Mouse (Mus musculus) midbrain, embryonic 15.5 days (tissue): ENCODE measurements at regions not wholly inside any gene's neighbourhood (a gene's known extent, or its start where the extent isn't known, plus 50 kb on each side); places are given as distances from the start of the nearest gene placed in this dataset.

ENCODE experiments used
- ATAC-seq: fragments of 200-750 bp; cut with Nextera tagmentation; replicated peaks from 2 replicates; pipeline ENCODE4 v1.8.0; 2017; ENCODE audit warnings: moderate TSS enrichment
- H3K27ac ChIP-seq: fragments of 300-500 bp; sonication (generic); 2 replicates; pipeline ENCODE4 v1.5.1; 2015; ENCODE audit warnings: mild to moderate bottlenecking, inconsistent platforms
- H3K27me3 ChIP-seq: fragments of 300-500 bp; sonication (generic); replicated peaks from 2 replicates; pipeline ENCODE4 v1.6.1; 2015; ENCODE audit warnings: inconsistent platforms
- H3K36me3 ChIP-seq: fragments of 300-500 bp; sonication (generic); replicated peaks from 2 replicates; pipeline ENCODE4 v1.6.1; 2015; ENCODE audit warnings: inconsistent platforms
- H3K4me1 ChIP-seq: fragments of 300-500 bp; sonication (generic); 2 replicates; pipeline ENCODE4 v1.6.1; 2015; ENCODE audit warnings: inconsistent platforms
- H3K4me2 ChIP-seq: fragments of 300-500 bp; sonication (generic); 2 replicates; pipeline ENCODE4 v1.6.1; 2015; ENCODE audit warnings: inconsistent platforms, mild to moderate bottlenecking, moderate library complexity
- H3K4me3 ChIP-seq: fragments of 300-500 bp; sonication (generic); 2 replicates; pipeline ENCODE4 v1.5.1; 2015; ENCODE audit warnings: mild to moderate bottlenecking, inconsistent platforms
- H3K9ac ChIP-seq: fragments of 300-500 bp; sonication (generic); 2 replicates; pipeline ENCODE4 v1.6.1; 2015; ENCODE audit warnings: mild to moderate bottlenecking, inconsistent platforms
- H3K9me3 ChIP-seq: fragments of 300-500 bp; sonication (generic); 2 replicates; pipeline ENCODE4 v1.6.1; 2016; ENCODE audit warnings: inconsistent platforms
- WGBS: fragments of 180-500 bp; shearing (Covaris S2); methylation state at CpG from one replicate; pipeline ENCODE4 v1.1.7; 2015; ENCODE audit warnings: mixed read lengths; 5-methylcytosine and 5-hydroxymethylcytosine counted together

DNA sequence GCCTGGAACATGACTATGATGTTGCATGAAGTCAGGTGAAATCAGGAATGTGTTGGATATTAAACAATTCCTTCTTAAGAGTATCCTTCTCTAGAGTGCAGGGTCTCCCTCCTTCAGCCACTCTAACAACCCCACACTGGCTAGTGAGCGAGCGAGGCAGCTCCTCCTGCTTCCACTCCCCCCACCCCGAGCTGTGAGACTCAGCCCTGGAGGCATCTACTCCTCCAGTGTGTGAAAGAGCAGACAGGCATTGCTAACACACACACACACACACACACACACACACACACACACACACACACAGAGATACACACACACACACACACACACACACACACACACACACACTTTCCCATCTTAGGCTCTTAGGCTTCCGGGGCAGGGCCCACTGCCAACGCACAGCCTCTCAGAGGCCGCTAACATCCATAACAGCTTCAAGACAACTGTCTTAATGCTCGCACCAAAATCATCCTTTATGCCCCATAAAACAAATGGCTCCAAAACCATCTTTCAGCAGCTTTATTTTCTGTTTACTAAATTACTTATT lies 116.8 kb downstream of the Lrrc30 start:
- Histone ChIP-seq H3K9ac (no peak overlapping the region), H3K4me3 (no peak overlapping the region), H3K27ac (peak overlapping the region; percentile 25; the same call in 1 of the 2 replicates), H3K9me3 (no peaks in the 10 kb centered on the region), H3K4me1 (no peaks in the 10 kb centered on the region), H3K4me2 (no peak overlapping the region), H3K27me3 (no peaks in the 10 kb centered on the region), H3K36me3 (no peaks in the 10 kb centered on the region)
- ATAC-seq, result no peak
- WGBS, result 73% methylated on average over 7 of the region's 7 CpGs

DNA sequence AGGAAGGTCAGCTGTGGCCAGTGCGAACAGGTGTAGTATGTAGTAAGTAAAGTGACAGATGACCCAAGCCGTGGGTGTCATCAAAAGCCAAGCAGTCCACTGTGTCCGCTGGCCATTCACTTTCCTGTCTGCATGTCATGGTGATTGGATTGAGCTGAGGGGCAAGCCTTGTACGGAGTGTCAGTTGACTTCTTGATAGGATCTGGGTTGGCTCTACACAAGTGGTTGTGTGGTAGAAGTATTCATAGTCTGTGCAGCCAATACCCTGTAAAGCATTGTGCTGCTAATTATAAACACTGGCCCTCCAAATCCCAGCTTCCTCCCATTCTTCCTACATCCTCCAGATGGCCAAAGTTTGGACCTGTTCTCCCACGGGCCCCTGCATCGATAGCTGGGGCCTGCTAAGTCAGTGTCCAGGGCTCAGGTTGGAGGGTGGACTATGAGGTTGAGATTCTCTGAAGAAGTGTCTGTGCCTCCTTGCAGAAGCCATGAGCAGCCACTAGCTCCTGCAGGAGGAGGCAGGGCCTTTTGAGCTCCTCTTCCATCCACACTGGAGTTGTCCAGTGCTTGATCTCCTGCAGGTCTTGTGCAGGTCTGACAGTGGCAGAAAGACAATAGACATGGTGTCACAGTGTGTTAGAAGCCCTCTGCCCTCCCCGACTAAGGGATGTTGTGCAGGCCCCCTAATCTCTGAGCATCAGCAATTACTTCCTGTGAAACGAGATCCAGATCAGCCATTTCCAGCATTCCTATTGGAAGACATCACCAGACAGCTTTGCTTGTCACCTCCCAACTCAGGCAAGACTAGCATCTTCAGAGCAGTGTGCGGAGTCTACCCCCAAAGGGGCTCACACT lies 117.9 kb downstream of the Lrrc30 start:
- ATAC-seq, result no peak
- Histone ChIP-seq H3K27me3 (no peaks in the 10 kb centered on the region), H3K4me2 (no peak overlapping the region), H3K27ac (0 out of 2 replicates have a peak overlapping the region, but pooled peaks have one; percentile 25), H3K36me3 (no peaks in the 10 kb centered on the region), H3K9me3 (no peaks in the 10 kb centered on the region), H3K4me3 (no peak overlapping the region), H3K9ac (no peak overlapping the region), H3K4me1 (no peaks in the 10 kb centered on the region)
- WGBS, result 75% methylated on average over 9 of the region's 9 CpGs

DNA sequence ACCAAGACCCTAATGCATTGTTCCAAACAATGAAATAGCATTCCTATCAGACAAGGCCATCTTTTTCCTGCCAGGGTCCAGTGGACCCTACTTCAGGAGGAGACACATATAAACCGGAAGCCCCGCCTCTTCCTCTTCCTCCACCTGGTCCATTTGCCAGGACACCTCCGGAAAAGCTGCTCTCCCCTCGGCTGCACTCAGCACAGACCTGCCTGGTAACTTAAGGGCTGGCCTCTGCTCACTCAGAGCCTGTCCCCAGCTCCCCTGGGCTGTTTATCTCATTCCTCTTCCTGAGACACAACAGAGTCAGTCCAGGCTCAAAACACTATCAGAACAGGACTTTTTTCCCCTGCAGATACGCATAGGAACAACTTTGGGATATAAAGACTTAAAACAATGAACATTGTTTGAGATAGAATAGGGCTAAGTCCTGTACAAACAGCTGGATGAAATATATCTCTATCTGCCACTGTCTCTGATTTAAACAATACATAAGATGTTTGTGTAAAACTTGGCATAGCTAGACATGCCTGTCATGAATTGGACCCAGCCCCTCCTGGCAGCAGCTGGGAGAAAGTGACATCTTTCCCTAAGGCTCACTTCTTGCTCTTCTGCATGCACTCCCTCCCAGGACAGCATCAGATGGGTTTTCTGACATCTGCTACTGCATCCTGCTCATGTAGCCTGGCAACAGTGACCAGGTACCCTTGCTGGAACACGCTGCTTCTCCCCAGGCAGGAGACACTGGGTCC lies 119.6 kb downstream of the Lrrc30 start:
- ATAC-seq, result no peak
- Histone ChIP-seq H3K4me3 (no peak overlapping the region), H3K4me1 (no peaks in the 10 kb centered on the region), H3K9ac (no peak overlapping the region), H3K27ac (0 out of 2 replicates have a peak overlapping the region, but pooled peaks have one; percentile 29), H3K36me3 (no peaks in the 10 kb centered on the region), H3K9me3 (no peaks in the 10 kb centered on the region), H3K27me3 (no peaks in the 10 kb centered on the region), H3K4me2 (no peak overlapping the region)
- 79% methylated on average over 6 of the region's 6 CpGs for WGBS

- WGBS, result 73% methylated on average over 6 of the region's 6 CpGs
- ATAC-seq, result no peak
- no peak overlapping the region for H3K27ac ChIP-seq
- no peak overlapping the region for H3K4me3 ChIP-seq
- no peaks in the 10 kb centered on the region for H3K9me3 ChIP-seq
- H3K4me1 ChIP-seq, result no peaks in the 10 kb centered on the region
- H3K9ac ChIP-seq, result no peak overlapping the region
- H3K27me3 ChIP-seq, result no peaks in the 10 kb centered on the region
- no peaks in the 10 kb centered on the region for H3K36me3 ChIP-seq
- no peak overlapping the region for H3K4me2 ChIP-seq
These were observed 120.5 kb downstream of the Lrrc30 start for GRCm38 (mm10) chr17:67512008-67512407.

DNA sequence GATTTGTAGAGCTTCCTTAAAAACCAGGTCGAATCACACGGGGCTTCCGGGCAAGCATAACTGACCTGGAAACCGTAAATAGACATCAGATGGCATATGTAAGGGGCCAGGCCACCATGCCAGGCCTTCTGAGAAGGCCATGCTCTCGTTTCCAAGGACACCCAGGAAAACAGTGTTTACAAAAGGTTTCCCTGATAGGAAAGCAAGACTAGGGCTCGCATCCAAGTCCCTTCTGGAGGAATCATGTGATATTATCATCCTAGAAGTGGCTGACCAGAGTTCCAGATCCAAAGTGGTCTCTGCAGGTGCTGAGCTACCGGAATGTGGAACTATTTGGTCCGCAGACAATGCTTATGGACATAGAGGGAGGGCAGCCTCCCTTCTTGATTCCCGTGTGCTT lies 122.6 kb downstream of the Lrrc30 start:
- no peak overlapping the region for H3K9ac ChIP-seq
- no peaks in the 10 kb centered on the region for H3K9me3 ChIP-seq
- no peaks in the 10 kb centered on the region for H3K36me3 ChIP-seq
- no peak overlapping the region for H3K27ac ChIP-seq
- ATAC-seq, result no peak
- no peak overlapping the region for H3K4me2 ChIP-seq
- H3K27me3 ChIP-seq, result no peaks in the 10 kb centered on the region
- H3K4me3 ChIP-seq, result no peak overlapping the region
- H3K4me1 ChIP-seq, result no peaks in the 10 kb centered on the region
- 85% methylated on average over 9 of the region's 9 CpGs for WGBS

DNA sequence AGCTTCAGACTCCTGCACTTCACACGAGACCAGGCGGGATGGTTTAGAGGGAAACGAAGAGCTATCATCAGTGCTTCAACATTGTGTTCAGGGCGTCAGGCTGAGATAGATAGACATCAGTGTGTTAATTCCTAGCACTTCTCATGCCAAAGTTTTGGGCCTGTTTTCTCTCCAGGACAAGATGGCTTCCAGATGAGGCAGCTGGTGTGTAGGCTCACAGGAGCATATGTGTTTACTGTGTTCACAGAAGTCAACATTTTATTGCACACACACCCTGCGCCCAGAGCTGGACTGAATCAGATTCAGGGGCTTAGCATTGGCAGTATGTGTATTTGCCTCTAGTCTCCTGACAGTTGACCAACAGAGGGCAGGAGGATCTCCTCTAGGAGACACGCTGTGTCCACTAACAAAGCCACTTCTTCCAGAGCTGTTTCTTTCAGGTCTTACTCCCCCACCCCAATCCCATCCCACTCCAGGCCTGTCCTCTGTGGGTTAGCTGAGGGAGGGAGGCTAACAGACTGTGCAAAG lies 123.4 kb downstream of the Lrrc30 start:
- no peak for ATAC-seq
- WGBS, result 92% methylated on average over 6 of the region's 6 CpGs

DNA sequence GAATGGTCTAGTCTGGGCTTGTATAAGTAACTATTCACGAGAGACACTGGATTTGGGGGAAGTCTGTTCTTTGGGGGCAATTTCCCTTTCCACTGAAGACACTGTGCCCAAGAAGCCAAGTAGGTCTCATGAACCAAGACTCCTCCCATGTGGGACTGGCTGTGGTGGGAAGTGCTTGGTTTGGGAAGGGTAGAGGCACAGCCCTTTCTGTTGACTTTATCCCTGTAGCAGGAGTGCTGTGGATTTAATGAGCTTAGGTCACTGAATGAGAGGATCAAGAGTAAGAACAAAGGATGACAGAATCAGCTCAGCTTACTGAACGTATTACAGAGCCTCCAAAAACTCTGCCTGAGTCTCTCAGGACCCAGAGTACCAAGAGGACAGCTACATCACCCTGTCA lies 124.2 kb downstream of the Lrrc30 start:
- Histone ChIP-seq H3K9ac (no peak overlapping the region), H3K9me3 (no peaks in the 10 kb centered on the region), H3K4me3 (no peak overlapping the region), H3K36me3 (no peaks in the 10 kb centered on the region), H3K27me3 (no peaks in the 10 kb centered on the region), H3K4me2 (no peak overlapping the region), H3K27ac (no peak overlapping the region), H3K4me1 (no peaks in the 10 kb centered on the region)
- WGBS, result 25% methylated on average over 2 of the region's 2 CpGs
- no peak for ATAC-seq

More for the DNA sequence above, 123.4 kb downstream of the Lrrc30 start:
- H3K4me2 ChIP-seq, result no peak overlapping the region
- no peak overlapping the region for H3K9ac ChIP-seq
- no peak overlapping the region for H3K27ac ChIP-seq
- no peaks in the 10 kb centered on the region for H3K4me1 ChIP-seq
- H3K36me3 ChIP-seq, result no peaks in the 10 kb centered on the region
- H3K4me3 ChIP-seq, result no peak overlapping the region
- H3K27me3 ChIP-seq, result no peaks in the 10 kb centered on the region
- H3K9me3 ChIP-seq, result no peaks in the 10 kb centered on the region

- 61% methylated on average over 2 of the region's 2 CpGs for WGBS
These were observed 126.1 kb downstream of the Lrrc30 start for GRCm38 (mm10) chr17:67506466-67506865.

GRCm38 (mm10) chr17:67504502-67505033 lies 128.0 kb downstream of the Lrrc30 start:
- Histone ChIP-seq H3K9ac (no peak overlapping the region), H3K9me3 (no peaks in the 10 kb centered on the region), H3K27me3 (no peaks in the 10 kb centered on the region), H3K27ac (no peak overlapping the region), H3K4me2 (no peak overlapping the region), H3K36me3 (no peaks in the 10 kb centered on the region), H3K4me1 (peaks cover 18% of the 10 kb centered on the region), H3K4me3 (no peak overlapping the region)
- WGBS, result 85% methylated on average over 9 of the region's 9 CpGs
- no peak for ATAC-seq

More at GRCm38 (mm10) chr17:67506466-67506865, 126.1 kb downstream of the Lrrc30 start:
- Histone ChIP-seq H3K9me3 (no peaks in the 10 kb centered on the region), H3K27me3 (no peaks in the 10 kb centered on the region), H3K9ac (no peak overlapping the region), H3K36me3 (no peaks in the 10 kb centered on the region), H3K4me1 (no peaks in the 10 kb centered on the region), H3K4me3 (no peak overlapping the region), H3K27ac (no peak overlapping the region), H3K4me2 (no peak overlapping the region)
- no peak for ATAC-seq

- no peak overlapping the region for H3K27ac ChIP-seq
- H3K4me2 ChIP-seq, result no peak overlapping the region
- no peak overlapping the region for H3K9ac ChIP-seq
- peaks cover 18% of the 10 kb centered on the region for H3K4me1 ChIP-seq
- H3K27me3 ChIP-seq, result no peaks in the 10 kb centered on the region
- H3K36me3 ChIP-seq, result no peaks in the 10 kb centered on the region
- ATAC-seq, result no peak
- no peaks in the 10 kb centered on the region for H3K9me3 ChIP-seq
- no peak overlapping the region for H3K4me3 ChIP-seq
- 68% methylated on average over 6 of the region's 6 CpGs for WGBS
These were observed 129.2 kb downstream of the Lrrc30 start for GRCm38 (mm10) chr17:67503125-67503878.

DNA sequence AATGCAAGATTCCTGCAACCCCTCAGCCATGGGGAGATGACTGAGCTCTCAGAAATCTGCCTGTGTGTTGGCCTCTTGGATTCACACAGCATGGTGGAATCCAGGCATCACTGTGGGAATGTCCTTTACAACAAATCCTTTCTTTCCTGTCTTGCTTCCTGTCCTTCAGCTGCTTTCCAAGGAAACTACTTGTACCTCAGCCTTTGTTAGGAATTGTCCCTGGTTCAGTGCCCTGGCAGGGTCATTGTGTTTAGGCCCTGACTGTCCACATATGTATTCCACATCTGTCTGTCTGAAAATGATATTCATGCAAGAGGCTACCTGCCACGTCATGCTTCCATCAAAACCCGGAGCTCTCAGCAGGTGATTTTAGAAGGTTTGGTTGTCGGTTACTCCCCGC lies 129.9 kb downstream of the Lrrc30 start:
- Histone ChIP-seq H3K9me3 (no peaks in the 10 kb centered on the region), H3K4me2 (no peak overlapping the region), H3K27ac (no peak overlapping the region), H3K36me3 (no peaks in the 10 kb centered on the region), H3K4me1 (peaks cover 18% of the 10 kb centered on the region), H3K27me3 (no peaks in the 10 kb centered on the region), H3K4me3 (no peak overlapping the region), H3K9ac (no peak overlapping the region)
- ATAC-seq, result no peak
- 60% methylated on average over 4 of the region's 4 CpGs for WGBS
